Mouse (Mus musculus) hematopoietic stem cell, adult 5-6 weeks (primary cell): Measurements from ENCODE around the gene Esrra. TPM values are rescaled to one million over a fixed set of nuclear protein-coding genes. Genes with fewer than 3 reads are reported as not detected.

Source experiments
- ATAC-seq, 2 experiments: fragments of 125-278 bp in 1 of 2; replicated peaks in 1 of 2; 2 replicates each; pipeline ENCODE4 v1.8.0; 2016 to 2017; ENCODE audit warnings: inconsistent platforms in 2 of 2, mild to moderate bottlenecking in 2 of 2, moderate number of reproducible peaks in 2 of 2, low read depth in 1 of 2, moderate TSS enrichment in 1 of 2; ENCODE audit not compliant: low FRiP score in 2 of 2, poor library complexity in 2 of 2, severe bottlenecking in 2 of 2, insufficient read depth in 1 of 2, low TSS enrichment in 1 of 2
- total RNA-seq: library from RNA; stranded (forward); fragments of 172-1452, 232-1000 nt; gene quantifications from 2 replicates; pipeline ENCODE4 v1.2.3, GENCODE M21; 2017

Gene Esrra
- total RNA-seq, 1 experiment from 2014 or later: 15.3 TPM

DNA sequence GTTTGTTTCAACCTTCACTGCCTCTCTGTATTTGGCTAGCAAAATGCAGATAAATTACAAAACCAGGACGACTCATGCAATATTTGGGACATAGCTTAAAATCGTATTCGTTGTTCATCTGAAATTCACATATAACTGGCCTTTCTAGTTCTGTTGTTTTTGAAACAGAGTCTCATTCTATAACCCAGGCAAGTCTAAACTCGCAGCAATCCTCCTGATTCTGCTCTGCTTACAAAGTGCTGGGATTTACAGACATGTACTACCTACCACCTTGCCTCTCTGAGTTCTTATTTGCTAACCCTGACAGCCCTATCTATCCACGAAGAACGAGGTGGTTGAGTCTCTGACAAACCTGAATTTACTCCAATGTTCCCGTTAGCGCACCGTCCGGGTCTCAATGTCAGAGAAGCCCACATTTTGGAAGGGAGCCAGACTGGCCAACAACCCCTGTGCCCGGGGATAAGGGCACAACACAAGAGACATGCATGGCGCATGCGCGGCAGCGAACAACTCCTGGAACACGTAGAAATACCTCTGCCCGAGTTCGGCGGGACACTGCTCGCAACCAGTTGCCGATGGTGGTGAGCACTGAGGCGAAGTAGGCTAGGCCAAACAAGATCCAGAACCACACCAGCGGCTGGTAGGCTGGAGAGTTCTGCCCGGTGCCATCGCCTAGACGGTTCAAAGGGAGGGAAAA lies 5.1 kb upstream of the Esrra start:
- no peak for ATAC-seq

DNA sequence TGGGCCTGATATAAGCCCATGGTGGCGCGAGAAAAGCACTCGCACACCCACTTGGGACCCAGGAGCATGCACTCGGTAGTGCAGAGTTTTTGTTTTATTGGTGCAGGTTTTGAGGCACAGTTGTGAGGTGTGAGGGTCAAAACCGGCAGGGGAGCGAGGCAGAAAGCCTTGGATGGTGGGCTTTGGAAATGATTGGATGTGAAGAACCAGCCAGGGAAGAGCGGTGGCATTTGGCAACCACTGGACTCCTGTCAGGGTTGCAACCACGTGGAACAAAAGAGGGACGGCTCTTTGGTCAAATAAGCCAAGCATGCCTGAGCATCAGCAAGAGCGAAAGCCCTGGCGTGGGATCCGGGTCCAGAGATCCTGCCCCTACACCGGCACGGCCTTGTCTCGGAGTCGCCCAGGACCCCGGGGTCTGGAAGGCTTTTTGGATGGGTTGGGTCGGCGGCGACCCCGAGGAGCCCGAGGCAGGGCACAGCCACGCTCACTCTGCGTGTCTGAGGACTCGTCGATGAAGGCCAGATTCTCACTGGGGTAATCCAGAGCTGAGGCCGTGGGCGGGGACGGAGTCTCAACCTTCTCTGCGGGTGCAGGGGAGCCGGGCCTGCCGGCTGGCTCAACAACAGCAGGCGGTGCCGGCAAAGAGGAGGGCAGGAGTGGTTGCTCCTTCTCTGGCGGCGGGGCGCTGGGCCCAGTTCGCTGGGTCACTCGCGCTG lies 4.2 kb upstream of the Esrra start:
- ATAC-seq: no peak

DNA sequence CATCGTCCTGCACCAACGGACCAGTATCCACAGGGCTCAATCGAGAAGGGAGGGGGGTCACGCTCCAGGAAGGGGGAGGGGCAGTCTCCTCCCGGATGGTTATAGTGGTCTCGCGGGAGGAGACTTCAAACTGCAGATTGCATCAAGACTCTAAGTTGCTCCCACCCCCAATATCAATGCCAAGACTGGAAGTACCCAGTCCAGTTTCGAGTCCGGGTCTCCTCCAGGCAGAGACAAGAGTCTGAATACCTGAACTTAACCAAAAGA lies 3.6 kb upstream of the Esrra start, which contains the start of gene Catsperz:
Gene Catsperz (minus strand): TSS at position 74 of the 267 bp plus-strand sequence.
- no peak for ATAC-seq

DNA sequence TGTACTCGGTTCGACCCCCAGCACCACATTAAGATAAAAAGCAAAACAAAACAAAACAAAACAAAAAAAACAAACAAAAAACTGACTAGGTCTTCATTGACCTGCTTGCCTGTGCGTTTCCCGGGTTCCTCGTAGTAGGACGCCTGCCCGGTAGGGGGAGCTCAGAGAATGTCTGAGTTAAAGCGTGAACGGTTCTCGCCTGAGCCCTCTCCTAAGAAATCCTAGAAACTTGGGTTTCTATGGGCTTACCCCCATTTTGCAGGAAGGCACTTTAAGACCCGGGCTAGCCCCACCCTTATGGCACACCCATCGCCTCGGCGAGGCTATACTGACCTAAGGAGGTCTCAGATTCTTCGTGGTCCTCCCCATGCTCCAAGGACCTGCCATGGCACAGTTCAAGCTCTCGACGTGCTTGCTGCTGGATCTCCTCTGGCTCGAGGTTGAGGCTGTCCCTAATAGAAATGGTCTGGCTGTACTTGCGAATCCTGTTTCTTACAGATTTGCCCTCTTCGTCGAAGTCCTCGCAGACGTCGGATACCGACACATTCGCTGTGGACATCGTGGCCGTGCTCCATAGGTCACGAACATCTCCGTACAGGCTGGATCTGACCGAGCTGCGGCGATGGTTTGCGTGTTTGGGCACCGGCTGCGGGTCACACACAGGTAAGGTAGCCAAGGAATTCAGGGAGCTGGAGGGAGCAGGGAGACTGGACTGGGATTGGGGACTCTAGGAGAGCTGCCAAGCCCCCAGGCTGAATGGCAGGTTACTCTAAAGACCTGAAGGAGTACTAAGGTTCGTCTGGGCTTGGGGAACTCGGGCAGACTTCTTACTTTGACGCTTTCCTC lies 3.1 kb upstream of the Esrra start:
- ATAC-seq: no peak

DNA sequence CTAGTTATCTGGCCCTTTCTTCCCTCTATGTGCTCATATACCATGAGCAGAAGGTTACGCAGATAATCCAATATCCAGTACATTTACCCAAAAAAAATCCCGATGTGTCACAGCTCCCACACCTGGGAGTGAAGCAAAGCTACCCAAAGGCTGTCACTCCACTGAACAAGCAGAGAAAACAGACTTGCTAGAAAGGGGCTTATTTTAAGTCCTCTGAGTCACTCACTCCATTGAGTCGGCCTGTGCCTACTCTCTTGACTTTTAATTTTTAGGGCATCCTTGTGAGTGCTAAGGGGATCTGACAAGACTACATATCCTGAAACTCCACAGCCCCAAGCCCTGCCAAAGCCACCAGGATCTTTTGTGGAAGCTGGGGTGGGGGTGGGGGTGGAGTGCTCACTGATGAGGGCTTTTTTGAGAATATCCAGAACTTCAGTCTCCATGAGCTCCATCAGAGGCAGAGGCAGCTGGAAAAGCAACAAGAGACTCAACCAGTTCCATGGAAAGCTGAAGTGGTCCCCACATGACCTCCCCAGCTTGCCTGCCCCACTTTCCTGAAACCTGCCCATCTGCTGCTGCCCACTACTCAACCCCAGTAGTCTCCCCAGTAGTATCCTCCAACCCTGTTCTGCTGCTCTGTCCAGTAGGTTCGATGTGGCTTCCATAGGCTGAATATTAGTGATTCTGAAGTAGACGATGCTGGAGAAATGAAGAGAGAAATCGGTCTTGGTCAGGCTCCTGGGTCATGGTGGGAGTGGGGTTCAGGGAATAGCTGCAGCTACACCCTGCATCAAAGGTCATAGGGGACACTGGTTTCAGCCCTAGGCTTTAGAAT lies 1.5 kb upstream of the Esrra start:
- ATAC-seq: no peak

DNA sequence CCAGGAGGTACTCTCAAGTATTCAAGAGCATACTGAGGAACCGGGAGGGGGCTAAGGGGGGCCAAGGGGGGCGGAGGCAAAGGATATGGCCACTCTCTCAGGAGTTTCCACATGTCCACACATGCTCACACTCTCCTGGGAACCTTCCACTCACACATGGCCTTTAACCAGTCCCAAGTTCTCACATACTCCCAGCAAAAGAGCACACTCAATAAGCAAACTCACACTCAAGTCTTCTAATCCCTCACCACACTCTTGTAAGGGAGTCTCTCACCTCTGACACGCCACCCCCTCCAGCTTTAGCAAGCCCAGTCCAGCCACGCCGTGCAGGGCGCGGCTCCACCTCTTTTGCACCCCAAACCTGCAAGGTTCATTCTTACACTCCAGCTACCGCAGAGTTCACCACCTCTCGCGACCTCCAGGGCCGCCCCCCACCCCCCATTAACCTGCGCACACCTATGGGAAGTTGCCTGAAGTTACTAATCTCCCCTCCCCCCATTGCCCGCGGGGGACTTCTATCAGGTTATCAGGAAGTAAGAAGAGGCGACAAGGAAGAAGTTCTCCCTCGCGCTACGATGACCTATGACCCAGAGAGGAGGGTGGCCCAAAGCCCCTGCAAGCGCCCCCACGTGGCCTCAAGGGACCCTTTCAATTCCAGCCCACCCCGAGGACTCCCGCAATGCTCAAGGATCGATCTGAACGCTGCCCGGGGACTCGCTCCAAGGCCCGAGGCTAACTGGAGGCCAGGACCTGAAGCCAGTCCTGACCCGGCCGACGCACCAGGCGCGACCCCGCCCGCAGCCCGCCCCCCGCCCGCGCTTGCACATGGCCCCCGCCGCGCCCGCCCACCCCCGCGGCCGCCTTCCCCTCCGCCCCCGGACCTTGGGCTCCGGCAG lies 624 bp downstream of the Esrra start:
- ATAC-seq: no peak

DNA sequence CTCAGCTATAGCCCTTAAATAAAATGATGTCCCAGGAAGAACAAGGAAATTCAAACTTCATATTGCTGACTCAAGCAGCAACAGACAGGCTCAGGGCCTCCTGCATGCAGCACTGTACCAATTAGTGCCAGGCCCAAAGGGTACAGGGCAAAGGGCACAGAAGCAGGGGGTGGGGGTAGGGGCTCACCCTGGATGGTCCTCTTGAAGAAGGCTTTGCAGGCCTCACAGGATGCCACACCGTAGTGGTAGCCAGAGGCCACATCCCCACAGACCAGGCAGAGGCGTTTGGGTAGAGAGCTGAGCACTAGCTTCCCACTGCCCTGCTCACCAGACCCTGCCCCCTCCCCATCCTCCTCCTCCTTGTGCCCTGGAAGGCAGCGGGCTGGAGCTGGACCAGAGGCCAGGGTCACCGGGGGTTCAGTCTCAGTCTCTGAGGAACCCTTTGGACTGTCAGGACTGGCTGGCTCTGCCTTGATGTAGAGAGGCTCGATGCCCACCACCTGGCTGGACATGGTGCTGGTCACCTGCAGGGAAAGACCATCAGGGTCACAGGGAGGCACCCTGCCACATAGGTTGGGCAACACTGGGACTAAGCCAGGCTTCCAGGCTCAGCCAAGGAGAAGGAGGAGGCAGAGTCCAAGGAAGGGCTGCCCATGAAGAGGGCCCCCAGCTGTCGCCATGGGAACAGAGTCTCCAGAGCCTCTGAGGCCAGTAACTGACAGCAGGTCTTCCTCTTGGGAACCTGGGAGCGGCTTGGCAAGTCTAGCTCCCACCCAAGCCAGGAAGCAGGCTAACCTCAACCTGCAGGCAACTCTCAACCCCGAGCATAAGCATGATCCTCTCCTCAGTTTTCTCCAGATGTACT lies 1.5 kb downstream of the Esrra start:
- no peak for ATAC-seq

DNA sequence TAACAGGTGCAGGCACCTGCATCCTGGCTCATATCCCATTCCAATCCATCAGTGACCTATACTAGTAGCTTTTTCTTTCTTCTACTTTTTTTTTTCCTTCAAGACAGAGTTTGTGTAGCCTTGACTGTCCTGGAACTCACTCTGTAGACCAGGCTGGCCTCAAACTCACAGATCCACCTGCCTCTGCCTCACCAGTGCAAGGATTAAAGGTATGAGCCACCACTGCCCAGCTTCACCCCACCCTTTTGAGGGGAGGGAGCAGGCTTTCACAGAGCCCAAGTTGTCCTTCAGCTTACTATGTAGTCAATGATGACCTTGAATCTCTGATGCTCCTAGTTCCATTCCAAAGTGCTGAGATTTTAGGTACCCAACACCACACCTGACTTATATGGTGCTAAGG lies 2.2 kb downstream of the Esrra start:
- no peak for ATAC-seq

DNA sequence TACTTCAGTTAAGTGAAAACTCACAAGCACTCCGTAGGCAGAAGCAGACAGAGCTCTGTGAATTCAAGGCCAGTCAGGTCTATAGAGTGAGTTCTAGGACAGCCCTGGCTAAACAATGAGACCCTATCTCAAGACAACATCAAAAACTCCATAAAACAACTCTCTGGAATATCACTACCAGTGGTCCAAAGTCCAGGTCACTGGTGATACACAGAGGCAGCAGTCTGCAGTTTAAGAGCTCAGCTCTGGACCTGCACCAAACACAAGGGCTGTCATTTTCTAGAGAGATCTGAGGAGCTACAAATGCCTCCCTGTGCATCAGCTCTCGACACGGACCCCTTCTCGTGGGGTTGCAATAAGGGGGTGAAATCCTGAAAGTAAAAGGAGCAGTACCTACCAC lies 3.3 kb downstream of the Esrra start:
- no peak for ATAC-seq

DNA sequence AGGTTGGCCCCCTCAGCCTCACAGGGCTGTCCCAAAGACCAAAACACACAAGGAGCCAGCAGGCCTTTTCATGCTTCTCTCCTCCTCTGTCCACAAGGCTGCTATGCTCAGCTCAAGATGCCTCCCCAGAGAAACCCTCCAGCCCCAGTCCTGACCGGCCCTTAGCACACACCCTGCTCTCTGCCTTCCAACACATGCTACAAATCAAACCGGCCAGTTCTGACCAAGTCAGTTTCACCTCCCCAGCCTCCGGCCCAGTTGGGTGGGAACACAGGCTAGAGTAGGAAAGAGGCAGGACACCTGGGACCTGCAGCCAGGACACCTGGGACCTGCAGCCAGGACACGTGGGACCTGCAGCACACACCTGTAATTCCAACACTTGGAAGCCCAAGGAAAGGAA lies 5.1 kb downstream of the Esrra start:
- ATAC-seq: no peak

DNA sequence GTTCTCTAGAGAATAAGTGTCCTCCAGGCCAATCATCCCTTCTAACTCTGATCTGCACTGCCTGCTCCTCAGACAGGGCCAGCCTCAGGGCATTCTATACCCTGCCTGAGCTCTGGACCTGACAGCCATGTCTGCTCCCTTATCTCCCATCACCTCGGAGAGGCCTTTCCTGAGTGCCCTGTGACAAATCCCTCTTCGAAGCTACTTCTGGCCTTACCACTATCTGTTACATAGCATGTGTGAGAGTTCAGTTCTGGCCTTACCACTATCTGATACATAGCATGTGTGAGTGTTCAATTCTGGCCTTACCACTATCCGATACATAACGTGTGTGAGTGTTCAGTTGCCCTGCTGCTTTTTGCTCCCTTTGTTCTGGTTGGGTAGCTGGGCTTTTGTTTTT lies 6.3 kb downstream of the Esrra start:
- ATAC-seq: no peak

DNA sequence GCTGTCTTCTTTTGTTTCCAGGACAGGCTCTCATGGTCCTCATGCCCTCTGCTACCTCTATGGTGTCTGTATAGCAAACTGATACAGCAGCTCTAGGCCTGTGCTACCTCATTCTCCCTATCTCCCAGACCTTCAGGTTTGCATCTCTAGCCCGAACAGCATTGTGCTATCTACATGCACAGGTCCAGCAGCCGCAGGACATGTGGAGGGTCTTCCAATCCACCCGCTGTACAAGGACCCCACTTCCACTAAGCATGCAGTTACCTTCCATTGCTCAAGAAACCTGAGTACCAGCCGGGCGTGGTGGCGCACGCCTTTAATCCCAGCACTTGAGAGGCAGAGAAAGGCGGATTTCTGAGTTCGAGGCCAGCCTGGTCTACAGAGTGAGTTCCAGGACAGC lies 7.1 kb downstream of the Esrra start:
- no peak for ATAC-seq

DNA sequence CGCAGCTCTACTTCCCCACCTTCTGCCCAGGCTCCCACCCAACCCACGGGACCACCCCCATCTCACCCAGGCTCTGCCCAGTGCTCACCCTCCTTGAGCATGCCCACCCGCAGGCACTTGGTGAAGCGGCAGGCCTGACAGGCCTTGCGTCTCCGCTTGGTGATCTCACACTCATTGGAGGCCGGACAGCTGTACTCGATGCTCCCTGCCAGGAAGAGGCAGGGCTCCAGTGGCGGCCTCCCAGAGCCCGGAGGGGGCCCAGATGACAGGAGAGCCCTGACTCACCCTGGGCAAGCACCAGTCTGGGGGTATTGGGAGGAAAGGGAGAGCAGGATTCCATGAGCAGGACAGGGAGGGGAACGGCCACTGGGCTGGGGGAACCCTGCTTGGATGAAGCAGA lies 7.6 kb downstream of the Esrra start:
- ATAC-seq: no peak

DNA sequence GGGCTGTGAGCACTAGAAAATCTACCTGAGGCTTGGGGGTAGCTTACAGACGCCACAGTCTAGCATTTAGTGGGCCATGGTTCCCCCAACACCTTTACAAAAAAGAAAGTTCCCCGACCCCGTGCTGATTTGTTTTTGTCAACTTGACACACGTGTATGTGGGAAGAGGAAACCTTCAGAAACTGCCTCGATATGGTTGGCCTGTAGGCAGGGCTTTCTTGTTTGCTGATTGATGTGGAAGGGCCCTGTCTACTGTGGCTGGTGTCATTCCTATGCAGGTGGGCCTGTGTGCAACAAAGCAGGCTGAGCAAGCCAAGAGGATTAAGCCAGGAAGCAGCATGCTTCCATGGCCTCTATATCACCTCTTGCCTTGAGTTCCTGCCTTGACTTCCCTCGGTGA lies 8.6 kb downstream of the Esrra start:
- ATAC-seq: no peak

DNA sequence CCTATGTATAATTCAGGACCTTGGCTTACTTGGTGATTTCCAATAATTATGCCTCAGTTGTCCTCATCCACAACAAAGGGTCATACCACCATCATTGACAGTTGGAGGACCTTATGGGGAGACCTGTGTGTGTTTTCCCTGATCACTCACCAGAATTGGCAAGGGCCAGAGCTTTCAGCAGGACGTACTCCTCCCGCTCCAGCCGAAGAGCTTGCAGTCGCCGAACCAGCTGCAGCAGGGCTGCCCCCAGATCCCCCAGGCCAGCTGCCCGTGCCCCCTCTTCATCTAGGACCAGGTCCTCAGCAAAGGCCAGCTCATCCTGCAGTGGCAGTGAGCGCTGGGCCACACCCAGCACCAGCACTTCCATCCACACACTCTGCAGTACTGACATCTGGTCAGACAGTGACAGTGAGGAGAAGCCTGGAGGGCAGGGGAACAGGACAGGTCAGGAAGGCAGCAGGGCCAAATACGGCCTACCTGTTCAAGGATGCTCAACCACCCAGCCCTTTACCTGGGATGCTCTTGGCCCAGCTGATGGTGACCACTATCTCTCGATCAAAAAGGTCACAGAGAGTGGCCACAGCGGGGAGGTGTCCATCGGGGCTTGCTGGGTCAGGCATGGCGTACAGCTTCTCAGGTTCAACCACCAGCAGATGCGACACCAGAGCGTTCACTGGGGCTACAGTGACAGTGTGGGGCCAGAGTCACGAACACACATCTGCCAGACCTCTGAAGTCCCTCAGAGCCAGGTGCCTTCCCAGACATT lies 9.2 kb downstream of the Esrra start:
- ATAC-seq: no peak
